Mouse (Mus musculus): Measurements from ENCODE around the gene Herc3.

DNA sequence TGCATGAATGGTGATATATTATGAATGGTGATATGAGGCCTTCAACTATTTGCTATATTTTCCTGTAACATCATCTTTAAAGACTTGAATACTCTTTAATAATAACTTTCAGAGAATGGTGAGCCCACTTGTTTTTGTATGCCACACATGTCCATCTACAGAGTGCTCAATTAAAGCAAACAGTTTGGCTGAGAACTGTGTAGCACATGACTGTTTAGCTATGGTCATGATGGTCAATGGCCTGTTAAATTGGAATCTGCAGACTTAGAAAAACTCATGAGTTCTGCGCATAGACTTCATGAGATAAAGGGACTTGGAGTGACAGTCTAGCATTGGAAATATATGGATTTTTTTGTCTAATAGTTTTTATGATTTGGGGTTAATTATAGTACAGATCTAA is 119.1 kb downstream of the Herc3 start:
- TF ChIP-seq CTCF (conservative IDR thresholded peaks at IDR 0.05; ENCODE audit: low read length): no peak
- no peak for TF ChIP-seq POU5F1 (IDR thresholded peaks at IDR 0.05; ENCODE audit: borderline replicate concordance, low read length)
